Mouse (Mus musculus): ENCODE results near the gene Il22ra2.

Il22ra2 gene

GRCm38 (mm10) chr10:19621408-19622048 lies at the start of gene Il22ra2:
Gene Il22ra2 (plus strand): TSS chr10:19621998.
- no peak for DNase-seq (ENCODE audit: low spot score in 2 of 2)

GRCm38 (mm10) chr10:19577571-19577970 lies 44.2 kb upstream of the Il22ra2 start:
- no peak for DNase-seq (ENCODE audit: low spot score in 2 of 2)

GRCm38 (mm10) chr10:19578001-19578400 lies 43.8 kb upstream of the Il22ra2 start:
- DNase-seq (ENCODE audit: low spot score in 2 of 2) = no peak

GRCm38 (mm10) chr10:19578409-19578986 lies 43.3 kb upstream of the Il22ra2 start:
- DNase-seq (ENCODE audit: low spot score in 2 of 2) = peak; percentile 25 to 31

GRCm38 (mm10) chr10:19580660-19581059 lies 41.1 kb upstream of the Il22ra2 start:
- DNase-seq (ENCODE audit: low spot score in 2 of 2) = no peak

DNA sequence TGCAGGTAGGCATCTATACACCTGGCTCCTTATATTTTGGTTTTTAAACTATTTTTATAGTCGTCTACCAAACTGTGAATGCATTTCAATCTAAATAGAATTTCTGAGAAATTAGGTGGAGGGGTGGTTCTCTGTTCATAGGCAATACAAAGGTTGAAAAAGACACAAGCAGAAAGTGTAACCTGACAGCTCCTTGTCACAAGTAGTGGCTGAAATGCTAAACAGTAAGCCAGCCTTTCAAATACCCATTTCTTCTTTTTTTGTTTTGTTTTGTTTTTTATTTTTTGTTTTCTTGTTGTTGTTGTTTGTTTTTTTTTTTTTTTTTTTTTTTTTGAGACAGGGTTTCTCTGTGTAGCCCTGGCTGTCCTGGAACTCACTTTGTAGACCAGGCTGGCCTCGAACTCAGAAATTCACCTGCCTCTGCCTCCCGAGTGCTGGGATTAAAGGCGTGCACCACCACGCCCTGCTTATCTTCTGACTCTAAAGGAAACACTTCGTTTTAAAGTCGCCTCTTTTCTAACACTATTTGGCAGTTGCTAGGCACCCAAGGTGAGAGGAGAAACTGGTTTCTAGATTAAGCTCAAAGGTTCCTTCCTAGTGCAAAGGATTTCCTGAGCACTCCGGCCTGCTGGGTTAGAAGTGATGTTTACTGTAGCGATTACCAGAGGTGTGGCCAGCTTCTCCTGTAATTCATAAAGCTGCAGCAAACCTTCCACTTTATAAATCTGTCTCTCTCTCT lies 39.8 kb upstream of the Il22ra2 start:
- DNase-seq (ENCODE audit: low spot score in 2 of 2) = no peak

GRCm38 (mm10) chr10:19582806-19583430 lies 38.9 kb upstream of the Il22ra2 start:
- no peak for DNase-seq (ENCODE audit: low spot score in 2 of 2)

DNA sequence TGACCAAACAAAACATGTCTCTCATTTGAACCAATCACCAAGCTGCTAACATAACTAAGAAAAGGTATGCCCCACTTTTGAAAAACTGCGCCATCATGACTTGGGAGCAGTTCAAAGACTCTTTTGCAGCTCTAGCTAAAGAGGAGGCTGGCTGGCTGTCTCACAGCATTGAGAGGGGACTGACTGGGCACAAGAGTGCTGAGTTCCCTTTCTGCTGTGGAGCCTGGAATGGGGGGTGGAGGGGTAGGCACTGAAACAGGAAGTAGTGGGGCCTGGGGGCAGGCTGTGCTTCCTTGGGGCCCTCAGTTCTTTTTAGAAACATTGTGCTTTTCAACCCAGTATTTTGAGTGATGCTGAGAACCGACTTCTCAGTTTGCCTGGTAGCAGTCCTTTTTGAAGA lies 37.7 kb upstream of the Il22ra2 start:
- peak in 1 of 2 experiments; percentile 30 for DNase-seq (ENCODE audit: low spot score in 2 of 2)

- no peak for DNase-seq (ENCODE audit: low spot score in 2 of 2)
Observed at GRCm38 (mm10) chr10:19584846-19585245, 37.0 kb upstream of the Il22ra2 start.

- no peak for DNase-seq (ENCODE audit: low spot score in 2 of 2)
Observed at GRCm38 (mm10) chr10:19585860-19586259, 35.9 kb upstream of the Il22ra2 start.

GRCm38 (mm10) chr10:19587281-19587680 lies 34.5 kb upstream of the Il22ra2 start:
- no peak for DNase-seq (ENCODE audit: low spot score in 2 of 2)

DNA sequence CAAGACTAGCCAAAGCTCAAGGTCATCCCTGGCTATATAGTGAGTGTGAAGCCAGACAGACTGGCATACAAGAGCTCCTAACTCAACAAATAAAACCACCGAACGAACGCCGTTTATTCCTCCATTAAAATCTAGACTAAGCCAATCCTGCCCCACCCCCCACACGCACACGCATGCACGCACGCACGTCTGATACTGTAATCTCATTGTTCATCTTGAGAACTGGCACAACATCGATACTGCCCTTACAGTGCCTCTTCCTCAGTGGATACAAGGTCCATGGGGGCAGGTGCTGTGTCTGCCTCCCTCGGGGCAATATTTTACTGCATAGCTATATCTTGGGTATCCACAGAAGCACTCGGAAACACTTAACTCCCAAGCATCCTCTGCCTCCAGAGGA lies 32.2 kb upstream of the Il22ra2 start:
- no peak for DNase-seq (ENCODE audit: low spot score in 2 of 2)

GRCm38 (mm10) chr10:19591286-19591640 lies 30.5 kb upstream of the Il22ra2 start:
- no peak for DNase-seq (ENCODE audit: low spot score in 2 of 2)

- peak; percentile 94 for DNase-seq (ENCODE audit: low spot score in 2 of 2)
Observed at GRCm38 (mm10) chr10:19591641-19592441, 30.0 kb upstream of the Il22ra2 start, which contains the start of gene Ifngr1. Gene Ifngr1 (plus strand): TSS chr10:19591949.

DNA sequence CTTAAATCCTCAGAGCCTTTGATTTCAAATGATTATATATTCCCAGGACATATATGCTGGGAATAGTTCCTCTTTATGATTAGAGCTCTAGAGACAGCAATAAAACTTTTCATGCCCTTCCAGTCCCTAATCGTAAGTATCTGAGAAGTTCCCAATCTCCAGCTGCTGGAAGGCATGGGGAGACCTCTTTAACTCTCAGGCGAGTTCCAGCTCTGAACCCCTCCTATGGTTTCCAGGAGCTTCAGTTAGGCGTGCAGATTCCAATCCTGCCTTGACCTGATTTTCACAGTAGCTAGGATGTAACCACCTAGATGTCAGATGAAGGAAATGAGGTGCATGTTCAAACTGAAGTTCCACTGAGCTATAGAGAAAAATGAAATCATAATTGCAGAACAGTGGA lies 29.2 kb upstream of the Il22ra2 start:
- DNase-seq (ENCODE audit: low spot score in 2 of 2) = no peak

GRCm38 (mm10) chr10:19593296-19593695 lies 28.5 kb upstream of the Il22ra2 start:
- DNase-seq (ENCODE audit: low spot score in 2 of 2) = no peak

DNA sequence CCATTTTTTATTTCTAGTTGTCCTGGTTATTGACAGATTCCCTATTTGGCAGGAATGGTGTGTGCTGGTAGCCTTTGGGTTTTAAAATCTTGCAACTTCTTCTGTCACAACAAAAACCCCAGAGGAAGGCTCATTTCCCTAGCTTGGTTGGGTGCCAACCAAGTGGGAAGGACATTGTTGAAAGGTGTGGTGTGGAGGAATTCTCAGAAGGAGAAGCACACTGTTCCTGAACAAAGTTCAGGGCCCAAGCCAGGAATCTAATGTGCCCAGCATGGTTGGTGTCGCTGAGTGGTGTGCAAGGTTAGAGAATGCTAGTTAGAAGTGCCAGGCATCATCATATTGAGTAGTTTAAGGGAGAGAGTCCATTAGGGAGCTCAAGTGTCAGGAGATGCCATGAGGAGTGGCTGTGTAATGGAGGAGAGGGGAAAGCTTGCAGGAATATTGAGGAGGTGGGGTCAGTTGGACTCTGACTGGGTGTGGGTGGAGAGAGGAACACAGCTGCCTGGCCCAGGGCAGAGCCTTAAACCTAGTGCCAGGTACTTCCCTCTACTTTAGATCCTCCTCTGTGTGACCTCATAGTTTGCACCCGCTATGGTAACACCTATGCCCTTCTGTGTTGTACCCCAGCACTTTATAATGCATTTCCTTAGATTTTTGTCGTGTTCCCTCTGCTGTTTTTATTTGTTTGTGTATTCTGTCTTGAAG lies 27.4 kb upstream of the Il22ra2 start:
- no peak for DNase-seq (ENCODE audit: low spot score in 2 of 2)

DNA sequence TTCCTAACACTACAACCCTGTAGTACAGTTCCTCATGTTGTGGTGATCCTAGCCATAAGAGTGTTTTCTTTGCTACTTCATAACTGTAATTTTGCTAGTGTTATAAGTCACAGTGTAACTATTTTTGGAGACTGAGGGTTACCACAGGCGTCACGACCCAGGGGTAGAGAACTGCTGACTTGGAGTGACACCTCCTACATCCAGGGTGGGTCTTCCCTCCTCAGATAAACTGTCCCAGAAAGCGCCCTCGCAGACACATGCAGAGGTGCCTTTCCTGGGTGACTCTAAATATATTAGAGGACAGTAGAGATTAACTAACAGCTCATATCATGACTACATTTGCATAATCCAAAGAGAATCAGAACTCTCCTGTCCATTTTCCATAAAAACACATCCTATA lies 24.9 kb upstream of the Il22ra2 start:
- DNase-seq (ENCODE audit: low spot score in 2 of 2) = no peak

- no peak for DNase-seq (ENCODE audit: low spot score in 2 of 2)
Observed at GRCm38 (mm10) chr10:19598091-19598490, 23.7 kb upstream of the Il22ra2 start.

DNA sequence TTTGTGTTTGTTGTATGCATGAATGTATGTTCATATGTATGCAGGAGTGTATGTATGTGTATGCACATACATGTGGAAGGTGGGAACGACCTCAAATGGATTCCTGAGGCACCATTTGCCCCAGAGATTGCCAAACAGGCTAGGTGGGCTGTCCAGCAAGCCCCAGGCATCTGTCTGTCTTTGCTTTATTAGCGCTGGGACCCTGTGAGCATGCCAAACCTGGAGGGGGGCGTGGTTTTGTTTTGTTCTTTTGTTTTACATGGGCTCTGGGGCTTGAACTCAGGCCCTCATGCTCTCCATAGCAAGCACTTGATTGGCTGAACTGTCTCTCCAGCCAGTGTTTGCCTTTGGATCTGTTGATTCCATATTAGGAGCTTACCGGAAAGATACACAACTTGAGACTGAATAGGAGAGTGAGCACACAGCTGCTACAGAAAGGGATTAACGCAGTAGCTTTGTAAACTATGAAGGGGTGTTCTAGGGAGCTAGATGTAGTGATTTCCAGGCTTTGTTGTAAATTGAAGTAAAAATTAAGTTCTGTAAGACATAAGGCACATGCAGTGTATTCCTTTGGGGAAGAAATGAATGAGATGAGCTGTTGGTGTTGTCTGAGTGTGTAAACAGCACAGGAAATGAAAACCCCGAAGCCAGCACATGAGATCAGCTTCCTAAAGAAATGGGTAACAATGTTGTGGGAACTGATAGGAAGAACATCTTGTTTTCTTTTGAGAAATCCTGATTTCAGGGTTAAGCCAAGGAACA lies 22.3 kb upstream of the Il22ra2 start:
- no peak for DNase-seq (ENCODE audit: low spot score in 2 of 2)

GRCm38 (mm10) chr10:19600093-19600420 lies 21.7 kb upstream of the Il22ra2 start:
- DNase-seq (ENCODE audit: low spot score in 2 of 2) = no peak

Measured in frontal cortex, postnatal 14 days (tissue).